ENCODE assay signal across 8 mouse cellular contexts in genomic region chr2:28465836-28466518, GRCm38 (mm10). TPM values are rescaled to one million over a fixed set of nuclear protein-coding genes. Genes with fewer than 3 reads are reported as not detected.
DNase-seq lines count a peak whose midpoint lies in the region; ATAC-seq lines count a peak whose summit lies in the region.

1700007K13Rik (minus strand) TSS chr2:28466332.

- H3K27ac ChIP-seq in embryonic facial prominence, embryonic 10.5 days (replicated peaks): peak within 1 kb of the TSS; percentile 68
- H3K27ac ChIP-seq in heart, embryonic 13.5 days (replicated peaks): no peak within 1 kb of the TSS
- H3K27ac ChIP-seq in kidney, embryonic 15.5 days: no peak within 1 kb of the TSS
- H3K27ac ChIP-seq in stomach, embryonic 16.5 days (ENCODE audit: low read length): no peak within 1 kb of the TSS

- DNase-seq in urinary bladder, adult 18-20 months (ENCODE audit: low spot score in 2 of 2): peak; percentile 68 to 75
- no peak for DNase-seq in urinary bladder, postnatal 10 days (ENCODE audit: low spot score)
- DNase-seq in embryonic facial prominence, embryonic 10.5 days (ENCODE audit: low spot score): peak; percentile 84
- peak; percentile 47 for DNase-seq in liver

- WGBS in embryonic facial prominence, embryonic 10.5 days: 5% methylated on average over 25 of the region's 25 CpGs
- WGBS in heart, embryonic 13.5 days: 5% methylated on average over 25 of the region's 25 CpGs
- 5% methylated on average over 25 of the region's 25 CpGs for WGBS in kidney, embryonic 15.5 days
- 5% methylated on average over 25 of the region's 25 CpGs for WGBS in stomach, embryonic 16.5 days

- no peak for ATAC-seq in heart, embryonic 13.5 days (ENCODE audit: extremely low read depth, insufficient number of reproducible peaks, low FRiP score, low TSS enrichment)
- peak; percentile 76 for ATAC-seq in kidney, embryonic 15.5 days (replicated peaks; ENCODE audit: low FRiP score)
- 0 out of 2 replicates have a peak, but pooled peaks have one; percentile 37 for ATAC-seq in monocyte, adult 5-6 weeks (replicated peaks; ENCODE audit: insufficient number of reproducible peaks, low FRiP score, low TSS enrichment, poor library complexity, severe bottlenecking)
- peak; percentile 47; the same call in 1 of the 2 replicates for ATAC-seq in stomach, embryonic 16.5 days (ENCODE audit: insufficient read depth, low FRiP score)

- peak within 1 kb of the TSS; percentile 57 for H3K4me3 ChIP-seq in embryonic facial prominence, embryonic 10.5 days
- peak within 1 kb of the TSS; percentile 41 for H3K4me3 ChIP-seq in heart, embryonic 13.5 days
- peak within 1 kb of the TSS; percentile 39 for H3K4me3 ChIP-seq in kidney, embryonic 15.5 days (replicated peaks)
- H3K4me3 ChIP-seq in stomach, embryonic 16.5 days (replicated peaks; ENCODE audit: low read length): peak within 1 kb of the TSS; percentile 41

- no peaks in the 10 kb centered on the region for H3K9me3 ChIP-seq in embryonic facial prominence, embryonic 10.5 days
- no peaks in the 10 kb centered on the region for H3K9me3 ChIP-seq in heart, embryonic 13.5 days
- H3K9me3 ChIP-seq in kidney, embryonic 15.5 days (replicated peaks): 0 out of 2 replicates have a peak, but pooled peaks cover 2% of the 10 kb centered on the region
- no peaks in the 10 kb centered on the region for H3K9me3 ChIP-seq in stomach, embryonic 16.5 days (replicated peaks; ENCODE audit: control insufficient read depth, low read length)

- H3K4me1 ChIP-seq in embryonic facial prominence, embryonic 10.5 days: peaks cover 27% of the 10 kb centered on the region
- peaks cover 18% of the 10 kb centered on the region for H3K4me1 ChIP-seq in heart, embryonic 13.5 days
- peaks cover 20% of the 10 kb centered on the region for H3K4me1 ChIP-seq in kidney, embryonic 15.5 days
- peaks cover 3% of the 10 kb centered on the region; the same call in 1 of the 2 replicates for H3K4me1 ChIP-seq in stomach, embryonic 16.5 days (ENCODE audit: control insufficient read depth, insufficient read depth, low read length)

- peaks cover 21% of the 10 kb centered on the region for H3K27me3 ChIP-seq in embryonic facial prominence, embryonic 10.5 days (replicated peaks; ENCODE audit: low read depth, poor library complexity, severe bottlenecking)
- peaks cover 29% of the 10 kb centered on the region for H3K27me3 ChIP-seq in heart, embryonic 13.5 days (replicated peaks)
- peaks cover 12% of the 10 kb centered on the region for H3K27me3 ChIP-seq in kidney, embryonic 15.5 days
- H3K27me3 ChIP-seq in stomach, embryonic 16.5 days (ENCODE audit: control insufficient read depth, insufficient read depth, low read length): 0 out of 2 replicates have a peak, but pooled peaks cover 3% of the 10 kb centered on the region

- peak within 1 kb of the TSS; percentile 73 for H3K9ac ChIP-seq in heart, embryonic 13.5 days
- peak within 1 kb of the TSS; percentile 47; the same call in 1 of the 2 replicates for H3K9ac ChIP-seq in kidney, embryonic 15.5 days
- peak within 1 kb of the TSS; percentile 69 for H3K9ac ChIP-seq in stomach, embryonic 16.5 days (ENCODE audit: low read length)

- peak within 1 kb of the TSS; percentile 67 for H3K4me2 ChIP-seq in heart, embryonic 13.5 days
- peak within 1 kb of the TSS; percentile 77 for H3K4me2 ChIP-seq in kidney, embryonic 15.5 days
- H3K4me2 ChIP-seq in stomach, embryonic 16.5 days (ENCODE audit: low read depth, low read length): peak within 1 kb of the TSS; percentile 72

- H3K36me3 ChIP-seq in embryonic facial prominence, embryonic 10.5 days (replicated peaks): peaks cover 23% of the 10 kb centered on the region
- peaks cover 23% of the 10 kb centered on the region for H3K36me3 ChIP-seq in heart, embryonic 13.5 days
- peaks cover 21% of the 10 kb centered on the region for H3K36me3 ChIP-seq in kidney, embryonic 15.5 days
- H3K36me3 ChIP-seq in stomach, embryonic 16.5 days (ENCODE audit: control insufficient read depth, insufficient read depth, low read length): peaks cover 19% of the 10 kb centered on the region

RNA-seq across cellular contexts. Expression of gene 1700007K13Rik, which starts in this region (rescaled TPM):
- 1.3 and 1.5 TPM in 2 replicates for polyA plus RNA-seq in embryonic facial prominence, embryonic 10.5 days (2016; fragmentation: Nextera tagmentation; extraction: Ambion mirVana)
- 0.31 TPM in 1 of 2 replicates, not detected in the other for polyA plus RNA-seq in heart, embryonic 13.5 days (2015; fragmentation: Nextera tagmentation; extraction: Ambion mirVana)
- polyA plus RNA-seq in kidney, embryonic 15.5 days (2015; fragmentation: Nextera tagmentation; extraction: Ambion mirVana): 0.52 TPM in 1 of 2 replicates, not detected in the other
- total RNA-seq in monocyte, adult 5-6 weeks (2017): not detected in 3 replicates
- polyA plus RNA-seq in stomach, embryonic 16.5 days (2015; fragmentation: Nextera tagmentation; extraction: Ambion mirVana): 0.80 and 0.99 TPM in 2 replicates

Comparison
In these comparisons a context has a peak if more than half of its experiments do, and no peak if none do; other contexts are left out.
1. Peak in ATAC-seq, H3K4me3 ChIP-seq, H3K9ac ChIP-seq and H3K4me2 ChIP-seq in kidney, embryonic 15.5 days; RNA of the gene not detected or under 1 TPM.
2. Peak in ATAC-seq in monocyte, adult 5-6 weeks; RNA of the gene not detected or under 1 TPM.
3. Peak in ATAC-seq, H3K4me3 ChIP-seq, H3K9ac ChIP-seq and H3K4me2 ChIP-seq in stomach, embryonic 16.5 days; RNA of the gene not detected or under 1 TPM.